Mouse (Mus musculus) embryonic facial prominence, embryonic 15.5 days (tissue): ENCODE measurements around the gene Clic1. TPM values are rescaled to one million over a fixed set of nuclear protein-coding genes. Genes with fewer than 3 reads are reported as not detected.
A peak's percentile ranks its signal among the peaks of the same experiment; 100 is the strongest.

Experiments used
- ATAC-seq: fragments of 200-750 bp; cut with Nextera tagmentation; 2 replicates; pipeline ENCODE4 v1.8.0; 2017; ENCODE audit warnings: low read depth, moderate TSS enrichment; ENCODE audit not compliant: insufficient number of reproducible peaks, low FRiP score, low TSS enrichment
- H3K27ac ChIP-seq: fragments of 300-500 bp; sonication (generic); replicated peaks from 2 replicates; pipeline ENCODE4 v1.5.1; 2015; ENCODE audit warnings: mild to moderate bottlenecking, inconsistent platforms
- H3K27me3 ChIP-seq: fragments of 300-500 bp; sonication (generic); 2 replicates; pipeline ENCODE4 v1.6.1; 2015; ENCODE audit warnings: inconsistent platforms
- H3K36me3 ChIP-seq: fragments of 300-500 bp; sonication (generic); 2 replicates; pipeline ENCODE4 v1.6.1; 2015; ENCODE audit warnings: mild to moderate bottlenecking, inconsistent platforms
- H3K4me1 ChIP-seq: fragments of 300-500 bp; sonication (generic); 2 replicates; pipeline ENCODE4 v1.6.1; 2015; ENCODE audit warnings: inconsistent platforms
- H3K4me2 ChIP-seq: fragments of 300-500 bp; sonication (generic); replicated peaks from 2 replicates; pipeline ENCODE4 v1.6.1; 2015; ENCODE audit warnings: mild to moderate bottlenecking, inconsistent platforms
- H3K4me3 ChIP-seq: fragments of 300-500 bp; sonication (generic); replicated peaks from 2 replicates; pipeline ENCODE4 v1.5.1; 2015; ENCODE audit warnings: mild to moderate bottlenecking, inconsistent platforms
- H3K9ac ChIP-seq: fragments of 300-500 bp; sonication (generic); 2 replicates; pipeline ENCODE4 v1.6.1; 2015; ENCODE audit warnings: inconsistent platforms
- H3K9me3 ChIP-seq: fragments of 300-500 bp; sonication (generic); replicated peaks from 2 replicates; pipeline ENCODE4 v1.6.1; 2016; ENCODE audit warnings: inconsistent platforms
- WGBS: fragments of 180-500 bp; shearing (Covaris S2); methylation state at CpG from one replicate; pipeline ENCODE4 v1.1.7; 2015; 5-methylcytosine and 5-hydroxymethylcytosine counted together
- polyA plus RNA-seq: library from polyadenylated mRNA; unstranded; fragments of >200 nt; fragmentation: Nextera tagmentation; extraction: Ambion mirVana; gene quantifications from 2 replicates; pipeline ENCODE4 v1.2.1, GENCODE M21; 2015

Gene Clic1
- polyA plus RNA-seq, 1 experiment from 2014 or later, result 324 TPM

GRCm38 (mm10) chr17:35047688-35048087, 2.1 kb upstream of the Clic1 start:
- Histone ChIP-seq H3K4me3 (no peak overlapping the region), H3K4me2 (peak overlapping the region; percentile 24; the same call in 1 of the 2 replicates), H3K9ac (no peak overlapping the region), H3K27ac (peak overlapping the region; percentile 99), H3K27me3 (no peaks in the 10 kb centered on the region), H3K9me3 (no peaks in the 10 kb centered on the region), H3K4me1 (peaks cover 59% of the 10 kb centered on the region), H3K36me3 (peaks cover 5% of the 10 kb centered on the region)
- no peak for ATAC-seq
- WGBS, result 48% methylated on average over 1 of the region's 1 CpGs

GRCm38 (mm10) chr17:35048149-35048931, 1.4 kb upstream of the Clic1 start:
- Histone ChIP-seq H3K4me1 (peaks cover 63% of the 10 kb centered on the region), H3K27ac (peak overlapping the region; percentile 99), H3K4me3 (no peak overlapping the region), H3K36me3 (peaks cover 11% of the 10 kb centered on the region), H3K9me3 (no peaks in the 10 kb centered on the region), H3K27me3 (no peaks in the 10 kb centered on the region), H3K4me2 (peak overlapping the region; percentile 24; the same call in 1 of the 2 replicates), H3K9ac (no peak overlapping the region)
- 32% methylated on average over 11 of the region's 11 CpGs for WGBS
- ATAC-seq, result no peak

- 66% methylated on average over 5 of the region's 5 CpGs for WGBS
- H3K4me2 ChIP-seq, result peak overlapping the region; percentile 87
- no peak overlapping the region for H3K9ac ChIP-seq
- peaks cover 16% of the 10 kb centered on the region for H3K36me3 ChIP-seq
- peaks cover 60% of the 10 kb centered on the region for H3K4me1 ChIP-seq
- H3K27me3 ChIP-seq, result no peaks in the 10 kb centered on the region
- no peak for ATAC-seq
- no peaks in the 10 kb centered on the region for H3K9me3 ChIP-seq
- peak overlapping the region; percentile 99 for H3K27ac ChIP-seq
- peak overlapping the region; percentile 62 for H3K4me3 ChIP-seq
Observed at GRCm38 (mm10) chr17:35048932-35049440, 780 bp upstream of the Clic1 start.

GRCm38 (mm10) chr17:35050126-35050750, 472 bp downstream of the Clic1 start:
- H3K4me2 ChIP-seq, result peak overlapping the region; percentile 87
- peak overlapping the region; percentile 99 for H3K27ac ChIP-seq
- ATAC-seq, result peak; percentile 12; the same call in 1 of the 2 replicates
- H3K27me3 ChIP-seq, result no peaks in the 10 kb centered on the region
- peaks cover 27% of the 10 kb centered on the region for H3K36me3 ChIP-seq
- H3K9me3 ChIP-seq, result no peaks in the 10 kb centered on the region
- peak overlapping the region; percentile 62 for H3K4me3 ChIP-seq
- H3K4me1 ChIP-seq, result peaks cover 55% of the 10 kb centered on the region
- H3K9ac ChIP-seq, result peak overlapping the region; percentile 78
- under 1% methylated on average over 27 of the region's 27 CpGs for WGBS

GRCm38 (mm10) chr17:35051156-35052086, 1.7 kb downstream of the Clic1 start:
- Histone ChIP-seq H3K36me3 (peaks cover 38% of the 10 kb centered on the region), H3K4me3 (peak overlapping the region; percentile 62), H3K4me1 (peaks cover 47% of the 10 kb centered on the region), H3K27me3 (no peaks in the 10 kb centered on the region), H3K4me2 (peak overlapping the region; percentile 87), H3K9ac (peak overlapping the region; percentile 54), H3K9me3 (no peaks in the 10 kb centered on the region), H3K27ac (peak overlapping the region; percentile 95)
- 1% methylated on average over 21 of the region's 21 CpGs for WGBS
- ATAC-seq, result peak; percentile 56

- Histone ChIP-seq H3K9ac (peak overlapping the region; percentile 54; the same call in 1 of the 2 replicates), H3K4me2 (peak overlapping the region; percentile 87), H3K4me3 (peak overlapping the region; percentile 62), H3K27me3 (no peaks in the 10 kb centered on the region), H3K36me3 (peaks cover 41% of the 10 kb centered on the region), H3K27ac (peak overlapping the region; percentile 95), H3K9me3 (no peaks in the 10 kb centered on the region), H3K4me1 (peaks cover 41% of the 10 kb centered on the region)
- no peak for ATAC-seq
- 71% methylated on average over 12 of the region's 12 CpGs for WGBS
Observed at GRCm38 (mm10) chr17:35052271-35052798, 2.6 kb downstream of the Clic1 start.

GRCm38 (mm10) chr17:35055691-35056495, 6.1 kb downstream of the Clic1 start:
- WGBS, result 89% methylated on average over 7 of the region's 7 CpGs
- H3K4me3 ChIP-seq, result no peak overlapping the region
- no peak overlapping the region for H3K27ac ChIP-seq
- H3K9me3 ChIP-seq, result no peaks in the 10 kb centered on the region
- peaks cover 38% of the 10 kb centered on the region for H3K4me1 ChIP-seq
- H3K4me2 ChIP-seq, result no peak overlapping the region
- H3K27me3 ChIP-seq, result no peaks in the 10 kb centered on the region
- ATAC-seq, result no peak
- no peak overlapping the region for H3K9ac ChIP-seq
- H3K36me3 ChIP-seq, result peaks cover 52% of the 10 kb centered on the region

- H3K4me1 ChIP-seq, result peaks cover 40% of the 10 kb centered on the region
- no peak overlapping the region for H3K9ac ChIP-seq
- H3K4me2 ChIP-seq, result no peak overlapping the region
- no peaks in the 10 kb centered on the region for H3K27me3 ChIP-seq
- no peak overlapping the region for H3K4me3 ChIP-seq
- no peak overlapping the region for H3K27ac ChIP-seq
- no peaks in the 10 kb centered on the region for H3K9me3 ChIP-seq
- no peak for ATAC-seq
- peaks cover 63% of the 10 kb centered on the region for H3K36me3 ChIP-seq
- WGBS, result 75% methylated on average over 3 of the region's 3 CpGs
Observed at GRCm38 (mm10) chr17:35057090-35057489, 7.3 kb downstream of the Clic1 start.

- ATAC-seq, result no peak
- 51% methylated on average over 9 of the region's 9 CpGs for WGBS
- H3K4me1 ChIP-seq, result peaks cover 30% of the 10 kb centered on the region
- no peak overlapping the region for H3K9ac ChIP-seq
- peak overlapping the region; percentile 74 for H3K4me3 ChIP-seq
- H3K27ac ChIP-seq, result peak overlapping the region; percentile 95; the same call in 1 of the 2 replicates
- peak overlapping the region; percentile 79; the same call in 1 of the 2 replicates for H3K4me2 ChIP-seq
- peaks cover 62% of the 10 kb centered on the region for H3K36me3 ChIP-seq
- H3K9me3 ChIP-seq, result no peaks in the 10 kb centered on the region
- H3K27me3 ChIP-seq, result no peaks in the 10 kb centered on the region
Observed at GRCm38 (mm10) chr17:35058316-35058715, 8.6 kb downstream of the Clic1 start.
